Comparison of ENCODE assay signal across 25 mouse cellular contexts in genomic region chr16:43650355-43651080, GRCm38 (mm10). TPM values are rescaled to one million over a fixed set of nuclear protein-coding genes. Genes with fewer than 3 reads are reported as not detected.
DNase-seq lines count a peak whose midpoint lies in the region; ATAC-seq lines count a peak whose summit lies in the region.
"Had no signal": no experiment of that assay in that cellular context is flagged by ENCODE, and none has a peak within 500 bp of the region (broad histone marks: within the 10 kb centered on the region; RNA-seq: fewer than 3 reads in every experiment).

No protein-coding gene starts in this region.

- H3K27me3 ChIP-seq in heart, embryonic 12.5 days (replicated peaks) = no peaks in the 10 kb centered on the region
- H3K27me3 ChIP-seq in limb, embryonic 10.5 days (ENCODE audit: low read depth, poor library complexity, severe bottlenecking) = no peaks in the 10 kb centered on the region
- H3K27me3 ChIP-seq: forebrain, embryonic 13.5 days; hindbrain, embryonic 12.5 days; intestine, embryonic 15.5 days; Patski had no signal

- no peaks in the 10 kb centered on the region for H3K36me3 ChIP-seq in heart, embryonic 12.5 days
- no peaks in the 10 kb centered on the region for H3K36me3 ChIP-seq in limb, embryonic 10.5 days
- H3K36me3 ChIP-seq: embryonic facial prominence, embryonic 10.5 days; hindbrain, embryonic 12.5 days; intestine, embryonic 15.5 days had no signal

- H3K4me2 ChIP-seq in heart, embryonic 12.5 days = no peak overlapping the region
- H3K4me2 ChIP-seq: forebrain, embryonic 13.5 days; hindbrain, embryonic 12.5 days; intestine, embryonic 15.5 days had no signal

- no peak overlapping the region for H3K9ac ChIP-seq in heart, embryonic 12.5 days
- H3K9ac ChIP-seq: forebrain, embryonic 13.5 days; hindbrain, embryonic 12.5 days; intestine, embryonic 15.5 days had no signal

- peak; percentile 80 for DNase-seq in heart, adult 11 months
- DNase-seq in CD4-positive, CD25-positive, alpha-beta regulatory T cell, adult 2 months (ENCODE audit: low read depth, low spot score) = peak; percentile 58
- no peak for DNase-seq in adrenal gland, postnatal 14 days
- DNase-seq in limb, embryonic 10.5 days (ENCODE audit: low spot score) = no peak
- DNase-seq: adrenal gland, adult 2 months; adrenal gland, postnatal 36 days; cerebellum, adult 8-10 months; cerebellum, postnatal 25 days; gastrocnemius, adult 2 months; gastrocnemius, postnatal 25 days; heart, postnatal 10 days; heart, postnatal 4 days had no signal

- H3K4me1 ChIP-seq in heart, embryonic 12.5 days (replicated peaks) = peaks cover 5% of the 10 kb centered on the region
- H3K4me1 ChIP-seq in limb, embryonic 10.5 days = no peaks in the 10 kb centered on the region
- H3K4me1 ChIP-seq: embryonic facial prominence, embryonic 10.5 days; forebrain, embryonic 13.5 days; hindbrain, embryonic 12.5 days; intestine, embryonic 15.5 days had no signal

- H3K9me3 ChIP-seq in heart, embryonic 12.5 days (replicated peaks) = no peaks in the 10 kb centered on the region
- H3K9me3 ChIP-seq in limb, embryonic 10.5 days (replicated peaks) = no peaks in the 10 kb centered on the region
- H3K9me3 ChIP-seq: embryonic facial prominence, embryonic 10.5 days; forebrain, embryonic 13.5 days; hindbrain, embryonic 12.5 days; intestine, embryonic 15.5 days had no signal

- WGBS in heart, embryonic 12.5 days = 75% methylated on average over 3 of the region's 3 CpGs
- WGBS in limb, embryonic 10.5 days = 93% methylated on average over 3 of the region's 3 CpGs

- H3K27ac ChIP-seq in heart, embryonic 12.5 days (ENCODE audit: poor library complexity, severe bottlenecking) = no peak overlapping the region
- H3K27ac ChIP-seq in limb, embryonic 10.5 days = no peak overlapping the region
- H3K27ac ChIP-seq: embryonic facial prominence, embryonic 10.5 days; forebrain, embryonic 13.5 days; gastrocnemius, adult 2 months; hindbrain, embryonic 12.5 days; intestine, embryonic 15.5 days had no signal

- ATAC-seq in heart, embryonic 12.5 days (ENCODE audit: insufficient number of reproducible peaks, low FRiP score) = no peak
- ATAC-seq in activated CD4-positive, CD25-positive, alpha-beta regulatory T cell, adult 4 months = peak; percentile 61
- ATAC-seq in megakaryocyte progenitor cell, adult 5-6 weeks (replicated peaks; ENCODE audit: poor library complexity) = 0 out of 2 replicates have a peak, but pooled peaks have one; percentile 34
- ATAC-seq in monocyte, adult 5-6 weeks (replicated peaks; ENCODE audit: insufficient number of reproducible peaks, low FRiP score, low TSS enrichment, poor library complexity, severe bottlenecking) = no peak
- ATAC-seq: forebrain, embryonic 13.5 days; hindbrain, embryonic 16.5 days; intestine, embryonic 15.5 days; Patski had no signal

- no peak overlapping the region for H3K4me3 ChIP-seq in heart, embryonic 12.5 days
- H3K4me3 ChIP-seq in limb, embryonic 10.5 days = no peak overlapping the region
- H3K4me3 ChIP-seq: embryonic facial prominence, embryonic 10.5 days; forebrain, embryonic 13.5 days; gastrocnemius, adult 2 months; hindbrain, embryonic 12.5 days; intestine, embryonic 15.5 days had no signal

RNA-seq across cellular contexts. Expression of gene Tigit, which starts 13.4 kb away (rescaled TPM):
- not detected in 2 replicates for polyA plus RNA-seq in heart, embryonic 12.5 days (2016; fragmentation: Nextera tagmentation; extraction: Ambion mirVana)
- 100 to 1,000 TPM; 390 to 542 TPM for polyA plus RNA-seq in activated CD4-positive, CD25-positive, alpha-beta regulatory T cell, adult 4 months (2017; shearing (Covaris generic))
- total RNA-seq in megakaryocyte progenitor cell, adult 5-6 weeks (2015) = not detected in 2 replicates
- not detected in 2 replicates for total RNA-seq in megakaryocyte progenitor cell, adult 5-6 weeks (2017)
- 0.41 TPM in 1 of 2 replicates, not detected in the other for total RNA-seq in adrenal gland, postnatal 14 days (2021)
- 5.7 to 20.8 TPM (median 19.6 TPM) in 3 replicates for total RNA-seq in monocyte, adult 5-6 weeks (2017)
- polyA plus RNA-seq in limb, embryonic 10.5 days (2016; fragmentation: Nextera tagmentation; extraction: Ambion mirVana) = not detected in 2 replicates
- total RNA-seq: adrenal gland, postnatal 36 days; gastrocnemius, adult 2 months; gastrocnemius, postnatal 25 days; granulocyte monocyte progenitor cell, adult 5-6 weeks; heart, postnatal 10 days; heart, postnatal 4 days had no signal
- polyA plus RNA-seq: embryonic facial prominence, embryonic 10.5 days; embryonic facial prominence, embryonic 14.5 days; forebrain, embryonic 13.5 days; heart, embryonic 14.5 days; hindbrain, embryonic 12.5 days; hindbrain, embryonic 16.5 days; intestine, embryonic 15.5 days; Patski had no signal

Comparison
In these comparisons a context has a peak if more than half of its experiments do, and no peak if none do; other contexts are left out.
1. DNase-seq: peak in heart, adult 11 months (single experiment) and CD4-positive, CD25-positive, alpha-beta regulatory T cell, adult 2 months (single experiment); none in adrenal gland, postnatal 14 days (single experiment) and limb, embryonic 10.5 days (single experiment).
2. ATAC-seq: peak in activated CD4-positive, CD25-positive, alpha-beta regulatory T cell, adult 4 months (single experiment) and megakaryocyte progenitor cell, adult 5-6 weeks (single experiment); none in heart, embryonic 12.5 days (single experiment) and monocyte, adult 5-6 weeks (single experiment).